Mouse (Mus musculus) megakaryocyte progenitor cell, adult 5-6 weeks (primary cell): Measurements from ENCODE around the gene Rnaset2b. TPM values are rescaled to one million over a fixed set of nuclear protein-coding genes. Genes with fewer than 3 reads are reported as not detected.

Source experiments
- total RNA-seq, 2 experiments: library from RNA; stranded (forward) in 1 of 2; stranded (reverse) in 1 of 2; fragments of 157-497, 149-512 nt in 1 of 2; fragments of 200-1000 nt in 1 of 2; gene quantifications; 2 replicates each; pipeline versions ENCODE4 v1.2.3 to v1.2.4; 2015 to 2017

Gene Rnaset2b
- total RNA-seq, 2 experiments from 2014 or later: 863 to 903 TPM

Other genes starting within 250 kb of the Rnaset2b start
- 43.8 and 45.3 TPM in 2 replicates for gene Ezr, start 187.8 kb upstream of the Rnaset2b start, total RNA-seq (2015)
- gene Ezr, start 187.8 kb upstream of the Rnaset2b start, total RNA-seq (2017): 118 and 129 TPM in 2 replicates
- 30.8 and 30.9 TPM in 2 replicates for gene Rsph3b, start 22.0 kb upstream of the Rnaset2b start, total RNA-seq (2015)
- 33.0 and 39.2 TPM in 2 replicates for gene Rsph3b, start 22.0 kb upstream of the Rnaset2b start, total RNA-seq (2017)
- gene Tagap1, start 9.5 kb upstream of the Rnaset2b start, total RNA-seq (2015): 45.2 and 58.1 TPM in 2 replicates
- 34.9 and 46.6 TPM in 2 replicates for gene Tagap1, start 9.5 kb upstream of the Rnaset2b start, total RNA-seq (2017)
- not detected in 2 replicates for gene Gm49721, start 8.3 kb downstream of the Rnaset2b start, total RNA-seq (2015)
- gene Gm49721, start 8.3 kb downstream of the Rnaset2b start, total RNA-seq (2017): not detected in 2 replicates
- gene Gm1604a, start 54.9 kb downstream of the Rnaset2b start, total RNA-seq (2015): not detected in 2 replicates
- gene Gm1604a, start 54.9 kb downstream of the Rnaset2b start, total RNA-seq (2017): 6.0 and 6.4 TPM in 2 replicates
- 16.5 and 16.9 TPM in 2 replicates for gene Rps6ka2, start 199.5 kb downstream of the Rnaset2b start, total RNA-seq (2015)
- gene Rps6ka2, start 199.5 kb downstream of the Rnaset2b start, total RNA-seq (2017): 18.7 and 20.4 TPM in 2 replicates